Mouse (Mus musculus) monocyte, adult 2 months (primary cell): ENCODE results near the gene Zfp62.
"Not testable (repeated sequence)": the region's sequence is repeated elsewhere in the genome, so short reads cannot be mapped to it uniquely, and the experiment has no call there.

Source experiments
- DNase-seq, 2 experiments: peaks; one replicate each; pipeline ENCODE4 v3.0.0; 2022; ENCODE audit warnings: low spot score in 2 of 2, low read depth in 1 of 2

The Zfp62 gene

DNA sequence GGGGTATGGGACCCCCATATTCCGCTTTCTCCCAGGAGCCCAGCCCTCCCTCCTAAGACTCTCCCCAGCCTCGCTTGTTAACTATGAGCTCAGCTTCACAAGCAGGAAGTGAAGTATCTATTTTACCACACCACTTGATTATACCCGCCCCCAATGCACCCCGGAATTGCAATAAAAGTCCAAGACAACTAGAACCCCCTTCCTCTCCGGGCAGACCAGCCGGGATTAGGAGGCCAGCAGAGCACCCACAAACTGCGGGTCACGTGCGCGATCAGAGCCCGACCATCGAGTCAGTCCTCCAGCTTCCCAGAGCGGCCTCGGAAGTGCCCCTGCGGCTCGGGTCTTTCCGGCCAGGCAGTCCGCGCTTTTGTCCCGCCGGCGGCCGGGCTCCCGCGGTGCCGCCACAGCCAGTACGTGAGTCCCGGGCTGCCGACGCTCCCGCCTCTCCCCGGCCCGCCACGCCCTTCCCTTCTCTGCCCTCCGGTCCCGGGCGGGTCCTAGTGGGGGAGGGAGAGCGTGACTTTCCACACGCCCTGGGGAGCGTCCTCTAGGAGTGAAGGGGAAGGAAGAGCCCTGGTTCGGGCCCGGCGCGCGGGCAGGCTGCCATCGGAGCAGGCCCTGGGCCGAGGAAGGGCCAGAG, at the start of gene Zfp62:
Zfp62 (plus strand) TSS at position 164 of the 640 bp plus-strand sequence.
- peak; percentile 83 to 91 for DNase-seq

- DNase-seq, result no peak
Observed at GRCm38 (mm10) chr11:49154077-49154476, 49.0 kb upstream of the Zfp62 start, which contains the start of gene Olfr1394. Olfr1394 (plus strand) TSS chr11:49154377.

GRCm38 (mm10) chr11:49156821-49157814, 46.0 kb upstream of the Zfp62 start:
- no peak for DNase-seq

DNA sequence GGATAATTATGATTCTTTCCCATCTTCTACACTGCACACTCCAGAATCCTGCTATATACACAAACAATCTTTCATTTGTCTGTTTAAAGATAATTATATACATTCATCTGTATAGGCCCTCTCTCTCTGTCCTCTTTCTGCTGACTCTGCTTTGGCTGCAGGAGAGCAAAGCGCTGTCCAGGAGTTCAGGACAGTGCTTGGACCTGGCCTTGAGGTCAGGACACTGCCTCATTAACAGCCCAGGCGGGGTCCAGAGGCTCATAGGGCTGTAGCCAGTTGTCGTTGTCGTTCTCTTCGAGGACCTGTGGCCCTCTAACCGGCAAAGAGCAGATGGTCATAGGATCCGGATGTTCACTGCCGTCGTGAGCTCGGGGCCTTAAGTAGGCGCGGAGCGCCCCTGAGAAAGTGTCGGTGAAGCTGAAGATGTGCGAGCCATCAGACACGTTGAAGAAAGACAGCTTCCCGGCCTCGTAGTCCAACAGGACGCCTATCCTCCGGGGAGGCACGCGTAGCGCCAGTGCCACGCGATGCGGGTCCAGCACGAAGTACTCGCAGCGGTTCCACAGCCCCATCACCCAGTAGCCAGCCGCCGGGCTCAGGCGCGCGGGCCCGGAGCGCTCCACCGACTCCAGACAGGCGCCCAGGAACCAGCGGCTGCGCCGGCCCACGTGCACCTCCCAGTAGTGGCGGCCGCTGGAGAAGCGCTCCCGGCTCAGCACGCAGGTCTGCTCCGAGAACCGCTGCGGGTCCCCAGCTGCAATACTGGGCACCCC, 34.1 kb upstream of the Zfp62 start:
- DNase-seq, result no peak

GRCm38 (mm10) chr11:49170576-49170975, 32.5 kb upstream of the Zfp62 start:
- peak; percentile 7 to 14 for DNase-seq

DNA sequence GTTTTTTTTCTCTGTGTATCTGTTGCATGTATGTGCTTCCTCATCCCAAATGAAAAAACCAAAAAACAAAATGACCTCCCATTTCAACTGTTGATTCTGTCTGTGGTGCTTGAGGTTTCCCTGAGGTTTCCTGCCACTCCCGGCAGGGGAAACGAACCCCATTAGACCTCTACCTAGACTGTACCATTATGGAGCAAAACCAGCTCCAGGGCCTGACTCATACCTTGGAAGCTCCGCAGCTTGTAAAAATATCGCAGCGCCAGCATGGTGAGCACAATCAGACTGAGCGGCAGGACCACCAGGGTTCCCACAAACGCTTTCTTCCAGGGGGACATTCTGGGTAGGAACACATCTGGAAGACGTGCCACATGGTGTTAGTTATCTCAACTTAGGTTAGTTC, 27.7 kb upstream of the Zfp62 start:
- no peak for DNase-seq

DNA sequence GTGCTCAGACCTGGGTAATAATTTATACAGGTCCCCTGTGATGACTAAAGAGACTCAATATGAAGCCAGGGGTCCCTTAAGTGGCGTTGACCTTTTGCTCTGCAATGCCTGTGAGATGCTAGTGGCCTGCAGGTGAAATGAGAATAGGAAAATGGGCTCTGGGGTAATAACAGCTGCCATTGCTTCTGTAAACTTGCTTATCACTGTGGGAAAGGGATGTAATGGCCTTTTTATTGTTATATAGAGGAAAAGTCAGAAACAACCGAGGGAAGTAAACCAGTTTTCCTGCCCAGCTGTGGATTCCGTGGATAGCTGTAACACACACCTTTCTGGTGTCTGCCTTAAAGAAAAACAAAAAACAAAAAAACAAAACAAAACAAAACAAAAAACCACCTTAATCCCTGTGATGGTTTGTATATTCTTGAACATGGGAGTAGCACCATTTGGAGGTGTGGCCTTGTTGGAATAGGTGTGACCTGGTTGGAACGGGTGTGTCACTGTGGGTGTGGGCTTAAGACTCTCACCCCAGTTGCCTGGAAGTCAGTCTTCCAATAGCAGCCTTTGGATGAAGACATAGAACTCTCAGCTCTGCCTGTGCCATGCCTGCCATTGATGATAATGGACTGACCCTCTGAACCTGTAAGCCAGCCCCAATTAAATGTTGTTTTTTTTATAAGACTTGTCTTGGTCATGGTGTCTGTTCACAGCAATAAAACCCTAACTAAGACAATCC, 26.9 kb upstream of the Zfp62 start:
- DNase-seq, result not testable (repeated sequence)

- no peak for DNase-seq
Observed at GRCm38 (mm10) chr11:49183172-49183571, 19.9 kb upstream of the Zfp62 start.

- DNase-seq, result no peak
Observed at GRCm38 (mm10) chr11:49186452-49186851, 16.6 kb upstream of the Zfp62 start.

GRCm38 (mm10) chr11:49186955-49187488, 16.1 kb upstream of the Zfp62 start, which contains the start of gene Btnl9:
Btnl9 (minus strand) TSS chr11:49187159.
- no peak for DNase-seq

DNA sequence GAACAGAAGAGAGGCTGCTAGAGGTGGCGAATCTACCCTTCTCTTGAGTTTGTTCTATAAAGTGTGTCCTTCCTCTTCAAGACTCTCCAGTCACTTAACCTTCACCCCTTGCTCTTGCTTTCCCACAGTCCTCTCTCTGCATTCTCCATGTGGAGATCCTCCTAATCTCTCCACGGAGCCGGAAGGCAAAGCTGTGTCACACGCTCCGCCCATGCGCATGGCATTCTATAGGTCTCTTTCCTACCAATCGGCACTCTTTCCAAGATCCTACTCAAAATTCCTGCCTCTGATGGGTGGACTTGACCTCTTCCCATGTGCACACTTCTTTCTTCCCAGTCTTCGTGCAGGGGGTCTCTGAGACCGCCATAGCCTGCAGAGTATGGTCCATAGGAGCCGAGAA, 15.4 kb upstream of the Zfp62 start:
- DNase-seq, result no peak

- peak in 1 of 2 experiments; percentile 19 for DNase-seq
Observed at GRCm38 (mm10) chr11:49189737-49190136, 13.4 kb upstream of the Zfp62 start.

DNA sequence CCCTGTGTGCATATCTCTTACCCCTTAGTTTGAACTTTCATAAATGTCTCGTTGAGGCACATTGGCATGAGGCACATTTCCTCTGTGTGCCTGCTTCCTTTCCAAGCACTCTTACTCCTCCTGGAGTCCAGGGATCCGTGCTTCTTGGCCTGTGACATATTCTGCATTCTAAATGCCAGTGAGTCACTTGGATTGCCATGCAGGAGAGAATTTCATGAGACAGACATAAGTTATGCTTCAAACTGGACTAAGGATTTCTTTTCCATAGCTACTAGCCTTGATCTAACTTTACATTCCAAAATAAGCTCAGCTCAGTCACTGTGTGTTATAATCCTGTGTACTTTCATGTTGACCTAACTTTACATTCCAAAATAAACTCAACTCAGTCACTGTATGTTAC, 12.0 kb upstream of the Zfp62 start:
- no peak for DNase-seq

DNA sequence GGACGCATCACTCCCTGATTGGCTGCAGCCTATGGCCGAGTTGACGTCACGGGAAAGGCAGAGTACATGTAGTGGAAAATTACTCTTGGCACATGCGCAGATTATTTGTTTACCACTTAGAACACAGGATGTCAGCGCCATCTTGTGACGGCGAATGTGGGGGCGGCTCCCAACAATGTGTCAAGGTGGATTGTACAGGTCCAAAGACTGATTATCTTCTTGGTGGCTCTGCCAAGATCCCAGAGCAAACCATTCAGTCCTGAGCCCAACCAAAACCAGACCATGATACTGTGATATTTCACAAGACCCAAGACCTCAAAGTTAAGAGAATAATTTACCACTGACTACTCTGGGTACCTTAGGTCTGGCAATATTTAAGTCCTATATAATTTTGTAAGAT, 8.3 kb upstream of the Zfp62 start:
- DNase-seq, result not testable (repeated sequence)

GRCm38 (mm10) chr11:49195819-49196322, 7.2 kb upstream of the Zfp62 start:
- DNase-seq, result no peak

DNA sequence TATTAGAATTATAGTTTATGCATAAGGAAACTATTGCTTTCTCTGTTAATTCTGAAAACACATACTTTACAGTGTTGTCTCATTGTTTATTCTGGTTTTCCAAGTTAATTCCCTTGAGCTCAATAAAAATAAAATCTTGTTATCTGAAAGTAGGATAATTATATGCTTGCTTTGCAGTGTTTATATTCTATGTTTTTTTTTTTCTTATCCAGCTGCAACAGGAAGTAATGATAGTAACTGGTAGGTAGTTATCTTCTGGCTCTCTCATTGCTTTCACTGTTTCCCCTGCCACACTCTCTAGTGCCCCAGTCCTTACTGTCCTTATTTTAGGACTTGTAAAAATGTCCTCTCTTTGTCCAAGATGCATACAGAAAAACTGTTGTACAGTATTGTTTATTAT, 2.4 kb upstream of the Zfp62 start:
- DNase-seq, result no peak

DNA sequence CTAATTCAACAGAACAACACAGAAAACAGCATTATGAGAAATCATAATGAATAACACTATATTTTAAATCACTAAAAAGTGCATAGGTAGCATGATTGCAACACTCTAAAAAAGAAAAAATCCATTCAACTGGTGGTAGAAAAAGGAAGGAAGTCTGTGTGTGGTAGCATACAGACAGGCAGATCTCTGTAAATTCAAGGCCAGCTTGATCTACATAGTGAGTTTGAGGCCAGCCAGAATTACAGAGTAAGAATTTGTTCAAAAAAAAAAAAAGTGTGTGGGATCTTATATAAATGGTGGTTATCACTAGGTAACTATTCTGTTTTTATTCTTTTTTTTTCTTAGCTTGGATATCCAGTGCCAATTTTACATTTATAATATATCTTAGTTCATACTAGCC, 1.9 kb upstream of the Zfp62 start:
- DNase-seq, result no peak

DNA sequence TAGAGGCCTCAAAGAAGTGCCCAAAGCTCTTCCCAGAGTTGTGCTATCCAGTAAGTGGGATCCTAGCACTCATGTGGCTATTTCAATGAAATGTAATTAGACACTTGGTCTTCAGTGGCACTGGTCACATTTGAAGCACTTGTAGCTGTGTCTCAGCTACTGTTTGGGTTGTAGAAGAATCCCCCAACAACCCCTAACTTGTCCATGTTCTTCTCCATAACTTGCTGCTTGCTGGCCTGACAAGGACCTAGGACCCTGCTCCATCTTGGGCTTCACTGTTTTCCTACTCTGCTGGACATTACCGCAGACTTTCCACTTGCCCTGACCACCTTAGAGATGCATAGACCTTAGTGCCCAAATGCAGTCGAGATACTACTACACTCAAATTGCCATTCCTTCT, 1.0 kb upstream of the Zfp62 start:
- DNase-seq, result no peak

DNA sequence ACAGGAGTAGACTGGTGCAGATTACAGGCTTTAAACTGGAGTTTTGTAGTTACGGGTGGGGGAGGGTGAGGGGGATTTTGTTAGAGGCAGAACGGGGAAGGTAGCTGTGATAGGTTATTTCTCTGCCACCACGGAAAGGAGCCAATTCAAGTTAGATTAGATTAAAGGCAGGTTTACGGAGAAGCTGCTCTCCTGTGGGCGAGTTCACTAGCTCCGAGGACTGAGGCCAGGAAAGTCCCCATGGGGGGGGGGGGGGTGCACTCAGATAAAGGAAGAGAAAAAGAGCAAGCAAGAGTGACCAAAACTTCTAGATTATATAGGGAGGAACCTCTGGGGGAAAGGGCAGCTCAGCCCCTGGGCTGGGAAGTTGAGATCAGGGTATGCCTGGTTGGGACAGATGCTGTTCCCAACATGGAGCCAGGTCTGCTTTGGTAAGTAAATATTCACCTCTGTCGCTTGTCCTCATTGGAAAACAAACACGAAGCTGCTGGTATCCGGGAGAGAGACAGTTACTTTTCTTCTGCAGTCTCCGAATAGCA, 500 bp upstream of the Zfp62 start:
- peak in 1 of 2 experiments; percentile 9 for DNase-seq
